Mouse (Mus musculus) thymus, postnatal 4 days (tissue): Measurements from ENCODE around the gene Csl.

Experiments used
- DNase-seq: peaks from one replicate; pipeline ENCODE4 v3.0.0; 2021

The Csl gene

GRCm38 (mm10) chr10:99759558-99759957 lies at the start of gene Csl:
Csl (minus strand) TSS chr10:99759658.
- no peak for DNase-seq

- no peak for DNase-seq
Measured at GRCm38 (mm10) chr10:99789418-99789817, 30.0 kb upstream of the Csl start.

- DNase-seq, result no peak
Measured at GRCm38 (mm10) chr10:99774228-99775120, 15.0 kb upstream of the Csl start.

- DNase-seq, result no peak
Measured at GRCm38 (mm10) chr10:99750146-99750545, 9.3 kb downstream of the Csl start.

- DNase-seq, result no peak
Measured at GRCm38 (mm10) chr10:99748668-99749260, 10.7 kb downstream of the Csl start.

- DNase-seq, result no peak
Measured at GRCm38 (mm10) chr10:99748009-99748408, 11.4 kb downstream of the Csl start.

GRCm38 (mm10) chr10:99741609-99742280 lies 17.7 kb downstream of the Csl start:
- DNase-seq, result no peak

- DNase-seq, result no peak
Measured at GRCm38 (mm10) chr10:99713129-99713528, 46.3 kb downstream of the Csl start.

- no peak for DNase-seq
Measured at GRCm38 (mm10) chr10:99711567-99711966, 47.9 kb downstream of the Csl start.
